Mouse (Mus musculus): ENCODE data around the gene Ndufs1. TPM values are rescaled to one million over a fixed set of nuclear protein-coding genes. Genes with fewer than 3 reads are reported as not detected.

Gene Ndufs1
- polyA plus RNA-seq (2015; fragmentation: Nextera tagmentation; extraction: Ambion mirVana), result 125 and 128 TPM in 2 replicates

GRCm38 (mm10) chr1:63176604-63177421 lies at the start of gene Ndufs1, which contains the start of gene Eef1b2:
TSS of gene Ndufs1 (minus strand) at chr1:63176833.
TSS of gene Eef1b2 (plus strand) at chr1:63176825.
- H3K27me3 ChIP-seq (replicated peaks; ENCODE audit: control insufficient read depth, insufficient read depth, low read length), result no peaks in the 10 kb centered on the region
- under 1% methylated on average over 72 of the region's 72 CpGs for WGBS
- H3K4me3 ChIP-seq (replicated peaks; ENCODE audit: low read length), result peak within 1 kb of the TSS; percentile 93
- ATAC-seq, result peak; percentile 88
- no peaks in the 10 kb centered on the region for H3K9me3 ChIP-seq (ENCODE audit: control insufficient read depth, low read length)
- H3K36me3 ChIP-seq (ENCODE audit: control insufficient read depth, insufficient read depth), result peaks cover 6% of the 10 kb centered on the region
- H3K9ac ChIP-seq (replicated peaks; ENCODE audit: low read depth, low read length), result peak within 1 kb of the TSS; percentile 94
- peaks cover 26% of the 10 kb centered on the region for H3K4me1 ChIP-seq (replicated peaks; ENCODE audit: control insufficient read depth, insufficient read depth, low read length)
- H3K4me2 ChIP-seq (ENCODE audit: low read length), result peak within 1 kb of the TSS; percentile 75
- peak within 1 kb of the TSS; percentile 88 for H3K27ac ChIP-seq (ENCODE audit: low read length)

GRCm38 (mm10) chr1:63225890-63226289 lies 49.3 kb upstream of the Ndufs1 start:
- no peaks in the 10 kb centered on the region for H3K36me3 ChIP-seq (ENCODE audit: control insufficient read depth, insufficient read depth)
- no peak overlapping the region for H3K27ac ChIP-seq (ENCODE audit: low read length)
- no peaks in the 10 kb centered on the region for H3K4me1 ChIP-seq (replicated peaks; ENCODE audit: control insufficient read depth, insufficient read depth, low read length)
- H3K4me3 ChIP-seq (replicated peaks; ENCODE audit: low read length), result no peak overlapping the region
- no peak overlapping the region for H3K9ac ChIP-seq (replicated peaks; ENCODE audit: low read depth, low read length)
- whole genome bisulfite sequencing, result 12% methylated on average over 7 of the region's 7 CpGs
- H3K9me3 ChIP-seq (ENCODE audit: control insufficient read depth, low read length), result no peaks in the 10 kb centered on the region
- no peaks in the 10 kb centered on the region for H3K27me3 ChIP-seq (replicated peaks; ENCODE audit: control insufficient read depth, insufficient read depth, low read length)
- ATAC-seq, result no peak
- no peak overlapping the region for H3K4me2 ChIP-seq (ENCODE audit: low read length)

GRCm38 (mm10) chr1:63225009-63225408 lies 48.4 kb upstream of the Ndufs1 start:
- Histone ChIP-seq H3K27ac (ENCODE audit: low read length) (no peak overlapping the region), H3K4me1 (replicated peaks; ENCODE audit: control insufficient read depth, insufficient read depth, low read length) (no peaks in the 10 kb centered on the region), H3K27me3 (replicated peaks; ENCODE audit: control insufficient read depth, insufficient read depth, low read length) (no peaks in the 10 kb centered on the region), H3K9ac (replicated peaks; ENCODE audit: low read depth, low read length) (no peak overlapping the region), H3K9me3 (ENCODE audit: control insufficient read depth, low read length) (no peaks in the 10 kb centered on the region), H3K4me2 (ENCODE audit: low read length) (no peak overlapping the region), H3K4me3 (replicated peaks; ENCODE audit: low read length) (no peak overlapping the region), H3K36me3 (ENCODE audit: control insufficient read depth, insufficient read depth) (no peaks in the 10 kb centered on the region)
- no peak for ATAC-seq
- 89% methylated on average over 4 of the region's 4 CpGs for WGBS

GRCm38 (mm10) chr1:63219277-63219676 lies 42.6 kb upstream of the Ndufs1 start:
- no peaks in the 10 kb centered on the region for H3K27me3 ChIP-seq (replicated peaks; ENCODE audit: control insufficient read depth, insufficient read depth, low read length)
- H3K27ac ChIP-seq (ENCODE audit: low read length), result no peak overlapping the region
- no peaks in the 10 kb centered on the region for H3K36me3 ChIP-seq (ENCODE audit: control insufficient read depth, insufficient read depth)
- no peak overlapping the region for H3K4me3 ChIP-seq (replicated peaks; ENCODE audit: low read length)
- H3K9ac ChIP-seq (replicated peaks; ENCODE audit: low read depth, low read length), result no peak overlapping the region
- no peak overlapping the region for H3K4me2 ChIP-seq (ENCODE audit: low read length)
- ATAC-seq, result no peak
- no peaks in the 10 kb centered on the region for H3K9me3 ChIP-seq (ENCODE audit: control insufficient read depth, low read length)
- H3K4me1 ChIP-seq (replicated peaks; ENCODE audit: control insufficient read depth, insufficient read depth, low read length), result peaks cover under 1% of the 10 kb centered on the region; the same call in 1 of the 2 replicates
- 91% methylated on average over 4 of the region's 4 CpGs for WGBS

- Histone ChIP-seq H3K4me3 (replicated peaks; ENCODE audit: low read length) (no peak overlapping the region), H3K36me3 (ENCODE audit: control insufficient read depth, insufficient read depth) (no peaks in the 10 kb centered on the region), H3K9me3 (ENCODE audit: control insufficient read depth, low read length) (no peaks in the 10 kb centered on the region), H3K27me3 (replicated peaks; ENCODE audit: control insufficient read depth, insufficient read depth, low read length) (0 out of 2 replicates have a peak, but pooled peaks cover 2% of the 10 kb centered on the region), H3K4me2 (ENCODE audit: low read length) (no peak overlapping the region), H3K9ac (replicated peaks; ENCODE audit: low read depth, low read length) (no peak overlapping the region), H3K27ac (ENCODE audit: low read length) (no peak overlapping the region), H3K4me1 (replicated peaks; ENCODE audit: control insufficient read depth, insufficient read depth, low read length) (peaks cover 7% of the 10 kb centered on the region)
- ATAC-seq, result no peak
- WGBS, result 56% methylated on average over 7 of the region's 7 CpGs
These were observed 38.0 kb upstream of the Ndufs1 start for GRCm38 (mm10) chr1:63214631-63215030.

GRCm38 (mm10) chr1:63214271-63214558 lies 37.6 kb upstream of the Ndufs1 start, which contains the start of gene Gpr1:
TSS of gene Gpr1 (minus strand) at chr1:63214543.
- H3K4me1 ChIP-seq (replicated peaks; ENCODE audit: control insufficient read depth, insufficient read depth, low read length), result peaks cover 7% of the 10 kb centered on the region
- no peak for ATAC-seq
- peak within 1 kb of the TSS; percentile 42; the same call in 1 of the 2 replicates for H3K9ac ChIP-seq (replicated peaks; ENCODE audit: low read depth, low read length)
- H3K36me3 ChIP-seq (ENCODE audit: control insufficient read depth, insufficient read depth), result no peaks in the 10 kb centered on the region
- H3K9me3 ChIP-seq (ENCODE audit: control insufficient read depth, low read length), result no peaks in the 10 kb centered on the region
- no peak within 1 kb of the TSS for H3K27ac ChIP-seq (ENCODE audit: low read length)
- WGBS, result 37% methylated on average over 3 of the region's 3 CpGs
- H3K4me2 ChIP-seq (ENCODE audit: low read length), result peak within 1 kb of the TSS; percentile 49
- peak within 1 kb of the TSS; percentile 23 for H3K4me3 ChIP-seq (replicated peaks; ENCODE audit: low read length)
- 0 out of 2 replicates have a peak, but pooled peaks cover 2% of the 10 kb centered on the region for H3K27me3 ChIP-seq (replicated peaks; ENCODE audit: control insufficient read depth, insufficient read depth, low read length)

- 15% methylated on average over 22 of the region's 22 CpGs for WGBS
- peak overlapping the region; percentile 49 for H3K4me2 ChIP-seq (ENCODE audit: low read length)
- H3K4me3 ChIP-seq (replicated peaks; ENCODE audit: low read length), result peak overlapping the region; percentile 23
- H3K27ac ChIP-seq (ENCODE audit: low read length), result no peak overlapping the region
- peaks cover 7% of the 10 kb centered on the region for H3K4me1 ChIP-seq (replicated peaks; ENCODE audit: control insufficient read depth, insufficient read depth, low read length)
- peak overlapping the region; percentile 42; the same call in 1 of the 2 replicates for H3K9ac ChIP-seq (replicated peaks; ENCODE audit: low read depth, low read length)
- no peaks in the 10 kb centered on the region for H3K9me3 ChIP-seq (ENCODE audit: control insufficient read depth, low read length)
- peak; percentile 57; the same call in 1 of the 2 replicates for ATAC-seq
- no peaks in the 10 kb centered on the region for H3K36me3 ChIP-seq (ENCODE audit: control insufficient read depth, insufficient read depth)
- H3K27me3 ChIP-seq (replicated peaks; ENCODE audit: control insufficient read depth, insufficient read depth, low read length), result 0 out of 2 replicates have a peak, but pooled peaks cover 2% of the 10 kb centered on the region
These were observed 37.0 kb upstream of the Ndufs1 start for GRCm38 (mm10) chr1:63213478-63214270.

- H3K4me1 ChIP-seq (replicated peaks; ENCODE audit: control insufficient read depth, insufficient read depth, low read length), result peaks cover 7% of the 10 kb centered on the region
- WGBS, result 11% methylated on average over 6 of the region's 6 CpGs
- ATAC-seq, result no peak
- H3K9ac ChIP-seq (replicated peaks; ENCODE audit: low read depth, low read length), result no peak overlapping the region
- H3K27me3 ChIP-seq (replicated peaks; ENCODE audit: control insufficient read depth, insufficient read depth, low read length), result 0 out of 2 replicates have a peak, but pooled peaks cover 2% of the 10 kb centered on the region
- no peak overlapping the region for H3K4me3 ChIP-seq (replicated peaks; ENCODE audit: low read length)
- H3K9me3 ChIP-seq (ENCODE audit: control insufficient read depth, low read length), result no peaks in the 10 kb centered on the region
- H3K27ac ChIP-seq (ENCODE audit: low read length), result no peak overlapping the region
- H3K4me2 ChIP-seq (ENCODE audit: low read length), result no peak overlapping the region
- no peaks in the 10 kb centered on the region for H3K36me3 ChIP-seq (ENCODE audit: control insufficient read depth, insufficient read depth)
These were observed 33.4 kb upstream of the Ndufs1 start for GRCm38 (mm10) chr1:63209861-63210529.

- WGBS, result 91% methylated on average over 3 of the region's 3 CpGs
- no peak for ATAC-seq
These were observed 31.0 kb upstream of the Ndufs1 start for GRCm38 (mm10) chr1:63207607-63208006.

More at GRCm38 (mm10) chr1:63207607-63208006, 31.0 kb upstream of the Ndufs1 start:
- Histone ChIP-seq H3K4me3 (replicated peaks; ENCODE audit: low read length) (no peak overlapping the region), H3K27me3 (replicated peaks; ENCODE audit: control insufficient read depth, insufficient read depth, low read length) (0 out of 2 replicates have a peak, but pooled peaks cover 2% of the 10 kb centered on the region), H3K36me3 (ENCODE audit: control insufficient read depth, insufficient read depth) (no peaks in the 10 kb centered on the region), H3K9me3 (ENCODE audit: control insufficient read depth, low read length) (no peaks in the 10 kb centered on the region), H3K4me1 (replicated peaks; ENCODE audit: control insufficient read depth, insufficient read depth, low read length) (peaks cover 12% of the 10 kb centered on the region), H3K9ac (replicated peaks; ENCODE audit: low read depth, low read length) (no peak overlapping the region), H3K4me2 (ENCODE audit: low read length) (no peak overlapping the region), H3K27ac (ENCODE audit: low read length) (no peak overlapping the region)

Data from forebrain, embryonic 16.5 days (tissue).